ENCODE assay signal across 8 mouse cellular contexts in genomic region chr2:144458355-144458754, GRCm38 (mm10).
DNase-seq lines count a peak whose midpoint lies in the region; ATAC-seq and TF ChIP-seq lines count a peak whose summit lies in the region.

No protein-coding gene starts in this region.

- no peak for DNase-seq in gastrocnemius, adult 2 months
- no peak for DNase-seq in gastrocnemius, postnatal 4 days (ENCODE audit: low spot score in 2 of 2)
- DNase-seq in thymus, postnatal 14 days, result peak; percentile 7
- DNase-seq in thymus, postnatal 25 days, result no peak
- no peak for DNase-seq in urinary bladder, adult 2 months (ENCODE audit: low spot score)
- no peak for DNase-seq in retina, postnatal 1 day

- WGBS in liver, embryonic 12.5 days (ENCODE audit: insufficient replicate concordance), result 66% methylated on average over 6 of the region's 6 CpGs
- 74% methylated on average over 6 of the region's 6 CpGs for WGBS in stomach, embryonic 16.5 days

- H3K36me3 ChIP-seq in liver, embryonic 12.5 days, result no peaks in the 10 kb centered on the region
- no peaks in the 10 kb centered on the region for H3K36me3 ChIP-seq in stomach, embryonic 16.5 days (ENCODE audit: control insufficient read depth, insufficient read depth, low read length)

- peak overlapping the region; percentile 92 for H3K27ac ChIP-seq in gastrocnemius, adult 2 months
- H3K27ac ChIP-seq in liver, embryonic 12.5 days, result no peak overlapping the region
- H3K27ac ChIP-seq in stomach, embryonic 16.5 days (ENCODE audit: low read length), result no peak overlapping the region

- peak overlapping the region; percentile 86 for H3K4me3 ChIP-seq in gastrocnemius, adult 2 months
- H3K4me3 ChIP-seq in liver, embryonic 12.5 days, result peak overlapping the region; percentile 63
- peak overlapping the region; percentile 51 for H3K4me3 ChIP-seq in stomach, embryonic 16.5 days (replicated peaks; ENCODE audit: low read length)

- H3K9ac ChIP-seq in liver, embryonic 12.5 days, result no peak overlapping the region
- no peak overlapping the region for H3K9ac ChIP-seq in stomach, embryonic 16.5 days (ENCODE audit: low read length)

- H3K9me3 ChIP-seq in liver, embryonic 12.5 days (replicated peaks), result no peaks in the 10 kb centered on the region
- H3K9me3 ChIP-seq in stomach, embryonic 16.5 days (replicated peaks; ENCODE audit: control insufficient read depth, low read length), result no peaks in the 10 kb centered on the region

- peaks cover 11% of the 10 kb centered on the region for H3K4me1 ChIP-seq in liver, embryonic 12.5 days
- no peaks in the 10 kb centered on the region for H3K4me1 ChIP-seq in stomach, embryonic 16.5 days (ENCODE audit: control insufficient read depth, insufficient read depth, low read length)

- H3K27me3 ChIP-seq in liver, embryonic 12.5 days (replicated peaks), result peaks cover 20% of the 10 kb centered on the region
- H3K27me3 ChIP-seq in stomach, embryonic 16.5 days (ENCODE audit: control insufficient read depth, insufficient read depth, low read length), result peaks cover 3% of the 10 kb centered on the region; the same call in 1 of the 2 replicates

- ATAC-seq in liver, embryonic 12.5 days, result no peak
- no peak for ATAC-seq in stomach, embryonic 16.5 days (ENCODE audit: insufficient read depth, low FRiP score)

- no peak for TF ChIP-seq CTCF in gastrocnemius, adult 2 months (IDR thresholded peaks at IDR 0.05)

- intact Hi-C loops in gastrocnemius, adult 2 months (cut with DNase I), result loop anchor here (5.0 to 10.0 kb wide), 2 partner anchors 171 to 444 kb away; partner anchors contain the start of gene Rrbp1

- peak overlapping the region; percentile 64 for H3K4me2 ChIP-seq in liver, embryonic 12.5 days
- peak overlapping the region; percentile 60 for H3K4me2 ChIP-seq in stomach, embryonic 16.5 days (ENCODE audit: low read depth, low read length)
